Mouse (Mus musculus): Measurements from ENCODE around the gene Il12b. TPM values are rescaled to one million over a fixed set of nuclear protein-coding genes. Genes with fewer than 3 reads are reported as not detected.
A peak's percentile ranks its signal among the peaks of the same experiment; 100 is the strongest.
"Not testable (repeated sequence)": the region's sequence is repeated elsewhere in the genome, so short reads cannot be mapped to it uniquely, and the experiment has no call there.

Gene Il12b
- total RNA-seq, 2 experiments from 2014 or later, result not detected

- no peak overlapping the region for H3K4me3 ChIP-seq
- no peak for DNase-seq (ENCODE audit: low spot score in 2 of 2)
- no peak for TF ChIP-seq CTCF (conservative IDR thresholded peaks at IDR 0.05)
- H3K27ac ChIP-seq, result no peak overlapping the region
These were observed 22.7 kb downstream of the Il12b start for GRCm38 (mm10) chr11:44422337-44423111.

- DNase-seq (ENCODE audit: low spot score in 2 of 2), result no peak
- no peak for TF ChIP-seq CTCF (conservative IDR thresholded peaks at IDR 0.05)
- no peak overlapping the region for H3K4me3 ChIP-seq
- H3K27ac ChIP-seq, result no peak overlapping the region
These were observed 23.4 kb downstream of the Il12b start for GRCm38 (mm10) chr11:44423261-44423660.

GRCm38 (mm10) chr11:44423955-44424354 lies 24.1 kb downstream of the Il12b start:
- H3K27ac ChIP-seq, result no peak overlapping the region
- no peak for DNase-seq (ENCODE audit: low spot score in 2 of 2)
- no peak overlapping the region for H3K4me3 ChIP-seq
- no peak for TF ChIP-seq CTCF (conservative IDR thresholded peaks at IDR 0.05)

GRCm38 (mm10) chr11:44425006-44425405 lies 25.1 kb downstream of the Il12b start:
- Histone ChIP-seq H3K27ac (no peak overlapping the region), H3K4me3 (no peak overlapping the region)
- TF ChIP-seq CTCF (conservative IDR thresholded peaks at IDR 0.05), result no peak
- DNase-seq (ENCODE audit: low spot score in 2 of 2), result no peak

GRCm38 (mm10) chr11:44425626-44426025 lies 25.8 kb downstream of the Il12b start:
- Histone ChIP-seq H3K27ac (no peak overlapping the region), H3K4me3 (no peak overlapping the region)
- TF ChIP-seq CTCF (conservative IDR thresholded peaks at IDR 0.05), result no peak
- no peak for DNase-seq (ENCODE audit: low spot score in 2 of 2)

- Histone ChIP-seq H3K27ac (no peak overlapping the region), H3K4me3 (no peak overlapping the region)
- DNase-seq (ENCODE audit: low spot score in 2 of 2), result no peak
- TF ChIP-seq CTCF (conservative IDR thresholded peaks at IDR 0.05), result no peak
These were observed 28.1 kb downstream of the Il12b start for GRCm38 (mm10) chr11:44427951-44428350.

GRCm38 (mm10) chr11:44430036-44430435 lies 30.2 kb downstream of the Il12b start:
- TF ChIP-seq CTCF (conservative IDR thresholded peaks at IDR 0.05), result no peak
- no peak for DNase-seq (ENCODE audit: low spot score in 2 of 2)

GRCm38 (mm10) chr11:44437786-44438185 lies 37.9 kb downstream of the Il12b start:
- no peak for DNase-seq (ENCODE audit: low spot score in 2 of 2)
- TF ChIP-seq CTCF (conservative IDR thresholded peaks at IDR 0.05), result no peak
- Histone ChIP-seq H3K4me3 (no peak overlapping the region), H3K27ac (no peak overlapping the region)

More at GRCm38 (mm10) chr11:44430036-44430435, 30.2 kb downstream of the Il12b start:
- no peak overlapping the region for H3K27ac ChIP-seq
- no peak overlapping the region for H3K4me3 ChIP-seq

- TF ChIP-seq CTCF (conservative IDR thresholded peaks at IDR 0.05), result no peak
- Histone ChIP-seq H3K27ac (no peak overlapping the region), H3K4me3 (no peak overlapping the region)
- DNase-seq (ENCODE audit: low spot score in 2 of 2), result no peak
These were observed 51.2 kb downstream of the Il12b start for GRCm38 (mm10) chr11:44451046-44451445.

- DNase-seq (ENCODE audit: low spot score in 2 of 2); H3K4me3 ChIP-seq; H3K27ac ChIP-seq: not testable (repeated sequence)
These were observed 52.2 kb downstream of the Il12b start for GRCm38 (mm10) chr11:44452016-44452415.

GRCm38 (mm10) chr11:44453423-44453822 lies 53.6 kb downstream of the Il12b start:
- peak; percentile 36 to 66 for DNase-seq (ENCODE audit: low spot score in 2 of 2)
- peak; percentile 92 for TF ChIP-seq CTCF (conservative IDR thresholded peaks at IDR 0.05)
- H3K4me3 ChIP-seq, result no peak overlapping the region
- H3K27ac ChIP-seq, result no peak overlapping the region

GRCm38 (mm10) chr11:44461493-44461892 lies 61.6 kb downstream of the Il12b start:
- H3K4me3 ChIP-seq, result no peak overlapping the region
- no peak for DNase-seq (ENCODE audit: low spot score in 2 of 2)
- H3K27ac ChIP-seq, result no peak overlapping the region
- TF ChIP-seq CTCF (conservative IDR thresholded peaks at IDR 0.05), result no peak

Other genes starting within 250 kb of the Il12b start
- 10 to 100 TPM; 50.1 to 50.4 TPM for gene Ublcp1, start 70.4 kb downstream of the Il12b start, total RNA-seq (2021)
- gene Rnf145, start 118.9 kb downstream of the Il12b start, total RNA-seq (2021), result 10 to 100 TPM; 95.7 to 97.0 TPM
- gene Ebf1, start 217.3 kb downstream of the Il12b start, total RNA-seq (2021), result 1 to 10 TPM; 2.3 to 3.4 TPM

All from layer of hippocampus, adult 2 months (tissue).